Mouse (Mus musculus) cerebellum, postnatal 25 days (tissue): ENCODE results near the gene Emx1.
"Not testable (repeated sequence)": the region's sequence is repeated elsewhere in the genome, so short reads cannot be mapped to it uniquely, and the experiment has no call there.

ENCODE experiments used
- DNase-seq, 2 experiments: peaks; one replicate each; pipeline ENCODE4 v3.0.0; 2021; ENCODE audit warnings: mixed read lengths in 2 of 2

Gene Emx1

GRCm38 (mm10) chr6:85187340-85188211 lies at the start of gene Emx1:
Gene Emx1 (plus strand): TSS chr6:85187438.
- DNase-seq, result peak; percentile 45 to 61

- no peak for DNase-seq
Measured at GRCm38 (mm10) chr6:85139534-85139933, 47.7 kb upstream of the Emx1 start.

GRCm38 (mm10) chr6:85141013-85141412 lies 46.2 kb upstream of the Emx1 start:
- peak; percentile 32 to 56 for DNase-seq

GRCm38 (mm10) chr6:85144466-85144865 lies 42.8 kb upstream of the Emx1 start:
- no peak for DNase-seq

- no peak for DNase-seq
Measured at GRCm38 (mm10) chr6:85147636-85148035, 39.6 kb upstream of the Emx1 start.

- peak; percentile 54 to 67 for DNase-seq
Measured at GRCm38 (mm10) chr6:85150386-85150785, 36.9 kb upstream of the Emx1 start.

- peak; percentile 75 to 87 for DNase-seq
Measured at GRCm38 (mm10) chr6:85153970-85154540, 33.2 kb upstream of the Emx1 start.

- DNase-seq, result peak; percentile 32 to 53
Measured at GRCm38 (mm10) chr6:85154861-85155528, 32.2 kb upstream of the Emx1 start.

- DNase-seq, result not testable (repeated sequence)
Measured at GRCm38 (mm10) chr6:85156551-85156950, 30.7 kb upstream of the Emx1 start.

GRCm38 (mm10) chr6:85158040-85158804 lies 29.0 kb upstream of the Emx1 start:
- DNase-seq, result not testable (repeated sequence)

GRCm38 (mm10) chr6:85159092-85159760 lies 28.0 kb upstream of the Emx1 start:
- DNase-seq, result peak; percentile 73 to 81

- DNase-seq, result peak; percentile 72 to 85
Measured at GRCm38 (mm10) chr6:85160201-85160923, 26.9 kb upstream of the Emx1 start.

GRCm38 (mm10) chr6:85165440-85165921 lies 21.8 kb upstream of the Emx1 start:
- no peak for DNase-seq

- DNase-seq, result no peak
Measured at GRCm38 (mm10) chr6:85179569-85179968, 7.7 kb upstream of the Emx1 start.

GRCm38 (mm10) chr6:85180036-85180435 lies 7.2 kb upstream of the Emx1 start:
- no peak for DNase-seq

GRCm38 (mm10) chr6:85183951-85184350 lies 3.3 kb upstream of the Emx1 start:
- no peak for DNase-seq

- DNase-seq, result peak in 1 of 2 experiments; percentile 36
Measured at GRCm38 (mm10) chr6:85186033-85186743, 1.1 kb upstream of the Emx1 start.

- no peak for DNase-seq
Measured at GRCm38 (mm10) chr6:85186744-85187059, 536 bp upstream of the Emx1 start.

GRCm38 (mm10) chr6:85188256-85189110 lies 1.2 kb downstream of the Emx1 start:
- DNase-seq, result peak in 1 of 2 experiments; percentile 38

GRCm38 (mm10) chr6:85189361-85189760 lies 2.1 kb downstream of the Emx1 start:
- no peak for DNase-seq
